Mouse (Mus musculus) induced T-regulatory cell, adult 2 months (primary cell): Measurements from ENCODE around the gene Mcu.

ENCODE experiments used
- DNase-seq: peaks from one replicate; pipeline ENCODE4 v3.0.0-alpha.2; 2012; ENCODE audit warnings: low read depth

Gene Mcu

DNA sequence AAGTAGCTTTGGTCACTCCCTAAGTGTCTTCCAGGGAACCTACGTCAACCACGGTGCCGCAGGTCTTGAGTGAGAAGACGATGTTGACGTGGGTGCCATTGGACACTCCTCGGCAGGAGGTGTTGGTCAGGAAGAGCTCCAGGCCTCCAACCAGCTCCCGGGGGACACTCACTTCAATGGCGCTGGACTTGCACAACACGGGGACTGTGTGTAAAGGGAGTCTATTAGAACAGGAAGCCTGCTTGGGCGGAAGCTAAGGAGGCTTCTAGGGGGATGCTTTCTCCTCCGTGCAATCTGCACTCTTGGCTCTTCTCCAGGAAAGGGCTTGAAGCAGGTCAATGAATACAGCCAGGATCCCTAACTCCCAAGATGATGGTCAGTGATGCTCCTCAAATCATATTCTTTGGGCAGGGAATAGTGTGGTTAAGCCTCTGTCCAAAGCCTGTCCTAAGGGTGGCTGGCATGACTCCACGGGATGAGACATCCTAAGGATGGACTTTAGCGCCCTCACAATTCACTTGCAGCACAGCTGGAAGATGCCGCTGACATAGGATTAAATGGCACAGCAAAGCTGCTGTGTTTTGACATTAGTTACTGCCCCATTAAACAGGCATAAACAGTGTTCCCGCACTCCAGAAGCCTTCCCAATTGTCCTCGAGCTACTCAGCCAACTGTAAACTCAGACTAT is 186.9 kb downstream of the Mcu start:
- DNase-seq, result no peak

GRCm38 (mm10) chr10:59426371-59426770 is 190.1 kb downstream of the Mcu start:
- no peak for DNase-seq

DNA sequence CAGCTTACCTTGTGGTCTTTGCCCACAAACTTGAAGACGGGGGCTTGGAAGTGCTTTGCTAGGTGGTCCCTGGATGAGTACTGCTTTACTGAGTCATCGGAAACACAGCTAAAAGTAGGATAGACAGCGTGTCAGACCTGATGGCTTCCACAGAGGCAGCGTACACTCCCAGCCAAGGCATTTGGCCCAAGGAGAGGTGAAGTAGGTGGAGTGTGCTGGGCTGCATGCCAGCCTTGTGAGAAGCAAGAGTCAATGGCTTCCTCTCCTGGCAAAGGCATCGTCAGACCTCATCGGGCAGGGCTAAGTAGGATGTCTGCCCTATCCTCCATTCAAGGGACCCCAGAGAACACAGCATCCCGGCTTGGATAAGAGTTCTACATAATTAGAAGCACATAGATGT is 191.1 kb downstream of the Mcu start:
- no peak for DNase-seq

DNA sequence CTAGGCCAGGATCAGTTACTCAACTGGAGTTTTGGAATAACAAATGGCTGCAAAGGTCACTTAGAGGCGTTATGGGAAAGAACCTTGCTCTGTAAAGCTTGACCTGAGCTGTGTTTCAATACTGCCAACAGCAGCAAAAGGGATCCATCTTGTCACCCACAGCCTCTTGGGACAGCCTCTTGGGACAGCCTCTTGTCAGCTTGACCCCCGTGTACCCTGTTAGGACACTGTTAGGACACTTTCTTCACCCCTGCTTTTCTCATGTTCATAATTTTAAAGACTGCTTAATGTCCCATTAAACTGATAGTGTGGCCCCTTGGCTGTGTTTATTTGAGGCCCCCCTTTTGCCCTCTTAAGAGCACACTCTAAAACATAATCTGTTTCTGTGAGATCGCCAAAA is 192.0 kb downstream of the Mcu start:
- no peak for DNase-seq

DNA sequence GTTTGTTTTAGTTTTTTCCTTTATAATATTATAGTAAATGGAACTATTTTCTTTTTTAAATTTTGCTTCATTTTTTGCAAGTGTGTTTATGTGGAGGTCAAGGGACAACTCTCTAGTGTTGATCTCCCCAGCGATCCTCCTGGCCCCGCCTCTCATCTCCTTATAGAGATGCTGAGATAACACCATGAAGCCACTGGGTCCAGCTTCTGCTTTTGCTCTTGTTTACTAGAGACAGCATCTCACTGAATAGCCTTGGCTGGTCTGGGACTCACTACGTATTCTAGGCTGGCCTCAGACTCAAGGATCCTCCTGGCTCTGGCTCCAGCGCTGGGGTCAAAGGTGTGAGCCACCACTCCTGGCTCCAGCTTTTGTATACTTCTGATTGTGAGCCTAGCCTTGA is 197.0 kb downstream of the Mcu start:
- DNase-seq, result no peak

GRCm38 (mm10) chr10:59416623-59417022 is 199.9 kb downstream of the Mcu start:
- DNase-seq, result no peak

DNA sequence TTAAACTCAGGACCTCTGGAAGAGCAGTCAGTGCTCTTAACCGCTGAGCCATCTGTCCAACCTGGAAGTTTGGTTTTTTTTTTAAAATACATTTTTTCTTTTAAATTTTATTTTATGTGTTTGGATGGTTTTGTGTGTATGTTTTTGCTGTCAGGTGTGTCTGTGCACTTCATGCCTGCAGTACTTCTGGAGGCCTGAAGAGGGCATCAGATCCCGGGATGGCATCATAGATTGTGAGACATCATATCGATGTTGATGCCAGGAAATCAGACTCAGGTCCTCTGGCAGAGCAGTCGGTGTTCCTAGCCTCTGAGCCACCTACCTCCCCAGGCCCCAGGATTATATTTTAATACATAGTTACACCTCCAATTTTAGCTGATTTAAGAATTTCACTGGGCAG is 202.8 kb downstream of the Mcu start:
- DNase-seq, result no peak

- no peak for DNase-seq
These were observed 206.2 kb downstream of the Mcu start for GRCm38 (mm10) chr10:59410264-59410663.

GRCm38 (mm10) chr10:59408499-59408898 is 208.0 kb downstream of the Mcu start:
- DNase-seq, result no peak

DNA sequence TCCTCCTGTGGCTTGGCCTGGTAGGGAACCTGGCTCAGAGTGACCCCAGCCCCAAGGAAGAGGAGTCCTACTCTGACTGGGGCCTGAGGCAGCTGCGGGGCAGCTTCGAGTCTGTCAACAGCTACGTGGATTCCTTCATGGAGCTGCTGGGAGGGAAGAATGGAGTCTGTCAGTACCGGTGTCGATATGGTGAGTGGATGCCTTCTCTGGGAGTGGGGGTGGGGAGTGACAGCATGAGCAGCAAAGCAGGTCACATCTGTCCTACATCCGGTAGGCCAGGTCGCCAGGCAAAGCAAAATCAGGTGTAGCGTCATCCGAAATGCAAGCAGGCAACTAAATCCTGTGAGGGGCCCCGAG is 212.7 kb downstream of the Mcu start:
- no peak for DNase-seq

DNA sequence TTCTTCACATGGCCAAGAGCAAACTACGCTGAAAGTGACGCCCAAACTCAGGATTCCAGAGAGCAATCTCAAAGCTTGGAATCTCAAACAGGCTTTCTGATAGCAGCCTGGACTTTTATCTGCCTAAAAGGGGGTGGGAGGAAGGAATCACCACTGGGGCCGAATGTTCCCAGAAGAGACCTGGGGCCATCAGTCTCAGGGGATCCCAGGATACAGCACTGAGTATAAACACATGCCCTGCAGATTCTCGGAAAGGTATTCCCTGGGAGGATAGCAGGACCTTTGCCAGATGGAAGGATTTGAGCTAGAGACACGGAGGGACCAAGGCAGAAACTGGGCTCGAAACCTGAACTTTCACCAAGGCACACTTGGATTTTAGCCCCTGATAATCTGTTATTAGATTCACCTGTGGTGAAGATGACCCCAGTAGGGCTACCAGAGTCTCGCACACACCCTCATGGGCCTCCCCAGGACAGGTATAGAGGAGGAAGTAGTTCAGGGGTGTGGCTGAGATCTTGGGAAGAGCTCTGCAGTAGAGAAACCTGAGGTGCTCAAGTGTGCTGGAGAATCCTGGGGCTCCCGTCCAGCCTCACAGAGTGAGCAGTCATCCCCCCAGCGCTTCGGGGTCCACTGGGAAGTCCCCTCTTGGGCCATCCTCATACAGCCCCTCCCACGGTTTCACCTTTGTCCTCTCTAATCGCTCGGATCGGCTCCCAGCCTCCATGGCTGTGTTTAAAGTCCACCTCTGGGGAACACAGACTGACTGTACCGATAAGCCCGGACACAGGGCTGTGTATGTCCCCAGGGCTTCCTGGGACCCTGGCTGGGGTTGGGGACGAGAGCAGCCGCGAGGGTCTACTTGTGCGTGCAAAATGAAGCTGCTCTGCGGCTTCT is 213.3 kb downstream of the Mcu start, which contains the start of gene Pla2g12b:
Gene Pla2g12b, plus strand, starts transcription at position 762 of the 894 bp plus-strand sequence.
- DNase-seq, result no peak
